Mouse (Mus musculus) monocyte, adult 59 days (primary cell): ENCODE measurements around the gene Dnah17. TPM values are rescaled to one million over a fixed set of nuclear protein-coding genes. Genes with fewer than 3 reads are reported as not detected.

Source experiments
- total RNA-seq, 2 experiments: library from RNA; stranded (reverse); gene quantifications; one replicate each; pipeline ENCODE4 v1.2.4; 2023

Dnah17 gene
- under 1 TPM; 0.27 to 0.29 TPM for total RNA-seq

GRCm38 (mm10) chr11:118130534-118130933 is at the start of gene Dnah17:
Gene Dnah17 (minus strand): TSS chr11:118130634.

GRCm38 (mm10) chr11:117986126-117987031 is 144.1 kb downstream of the Dnah17 start, which contains the start of gene Pgs1:
Gene Pgs1 (plus strand): TSS chr11:117986292.

Other genes with a start within 250 kb of the Dnah17 start
- gene Socs3, start 160.6 kb downstream of the Dnah17 start, total RNA-seq = 100 to 1,000 TPM; 359 to 389 TPM
- gene Pgs1, start 144.3 kb downstream of the Dnah17 start, total RNA-seq = 10 to 100 TPM; 76.2 to 76.4 TPM
- 10 to 100 TPM; 63.2 to 81.4 TPM for gene Cyth1, start 118.0 kb upstream of the Dnah17 start, total RNA-seq
- 10 to 100 TPM; 33.3 to 34.2 TPM for gene Usp36, start 159.6 kb upstream of the Dnah17 start, total RNA-seq
- gene Cep295nl, start 211.9 kb upstream of the Dnah17 start, total RNA-seq = 1 to 10 TPM; 2.9 to 3.1 TPM
- 10 to 100 TPM; 87.7 to 92.6 TPM for gene Timp2, start 225.1 kb upstream of the Dnah17 start, total RNA-seq